Mouse (Mus musculus): ENCODE measurements at regions not wholly inside any gene's neighbourhood (a gene's known extent, or its start where the extent isn't known, plus 50 kb on each side); places are given as distances from the start of the nearest gene placed in this dataset.

DNA sequence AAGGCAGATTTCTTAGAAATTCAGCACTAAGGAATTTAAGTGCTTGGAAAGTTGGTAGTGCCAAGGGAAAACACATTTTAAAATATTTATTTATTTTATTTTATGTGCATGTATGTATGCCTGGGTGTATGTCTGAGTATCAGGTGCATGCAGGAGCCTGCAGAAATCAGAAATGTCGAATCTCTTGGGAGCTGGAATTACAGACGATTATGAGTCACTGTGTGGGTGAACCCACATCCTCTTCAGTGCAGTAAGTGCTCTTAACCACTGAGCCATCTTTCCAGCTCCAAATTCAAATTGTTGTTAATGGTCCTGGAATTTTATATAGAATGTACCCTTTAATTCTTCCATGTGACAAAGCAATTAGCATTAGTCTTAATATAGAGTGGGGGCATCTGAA, 1930.5 kb upstream of the Lrrc6 start:
- H3K36me3 ChIP-seq, result no peaks in the 10 kb centered on the region
- H3K9me3 ChIP-seq, result no peaks in the 10 kb centered on the region
- ATAC-seq (ENCODE audit: insufficient number of reproducible peaks, insufficient read depth, low FRiP score, low TSS enrichment), result no peak
- WGBS, result 69% methylated on average over 2 of the region's 2 CpGs
- no peak overlapping the region for H3K9ac ChIP-seq
- H3K4me1 ChIP-seq, result no peaks in the 10 kb centered on the region
- H3K27me3 ChIP-seq, result no peaks in the 10 kb centered on the region
- H3K27ac ChIP-seq, result no peak overlapping the region
- no peak overlapping the region for H3K4me2 ChIP-seq (replicated peaks)
- no peak overlapping the region for H3K4me3 ChIP-seq

DNA sequence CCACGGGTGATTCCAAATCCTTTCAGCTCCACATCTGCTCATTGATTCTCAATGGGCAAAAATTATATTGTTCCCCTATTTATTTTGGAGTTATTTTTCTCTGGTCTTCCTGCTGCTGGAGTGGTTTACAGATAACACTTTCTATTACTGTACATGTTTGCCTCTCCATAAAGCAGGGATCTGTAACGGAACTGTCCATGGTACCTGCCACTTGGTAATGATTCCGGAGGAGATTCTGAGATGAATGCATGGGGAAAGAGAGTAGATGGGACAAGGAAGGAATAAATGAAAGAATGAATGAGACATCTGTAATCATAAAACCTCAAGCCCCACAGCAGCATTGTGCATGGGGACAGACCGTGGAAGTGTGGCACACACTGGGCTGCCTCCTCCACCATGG, 1929.8 kb upstream of the Lrrc6 start:
- no peak overlapping the region for H3K9ac ChIP-seq
- no peak overlapping the region for H3K4me2 ChIP-seq (replicated peaks)
- ATAC-seq (ENCODE audit: insufficient number of reproducible peaks, insufficient read depth, low FRiP score, low TSS enrichment), result no peak
- H3K4me3 ChIP-seq, result no peak overlapping the region
- H3K9me3 ChIP-seq, result no peaks in the 10 kb centered on the region
- no peaks in the 10 kb centered on the region for H3K4me1 ChIP-seq
- no peaks in the 10 kb centered on the region for H3K27me3 ChIP-seq
- no peaks in the 10 kb centered on the region for H3K36me3 ChIP-seq
- no peak overlapping the region for H3K27ac ChIP-seq
- 69% methylated on average over 4 of the region's 4 CpGs for WGBS

DNA sequence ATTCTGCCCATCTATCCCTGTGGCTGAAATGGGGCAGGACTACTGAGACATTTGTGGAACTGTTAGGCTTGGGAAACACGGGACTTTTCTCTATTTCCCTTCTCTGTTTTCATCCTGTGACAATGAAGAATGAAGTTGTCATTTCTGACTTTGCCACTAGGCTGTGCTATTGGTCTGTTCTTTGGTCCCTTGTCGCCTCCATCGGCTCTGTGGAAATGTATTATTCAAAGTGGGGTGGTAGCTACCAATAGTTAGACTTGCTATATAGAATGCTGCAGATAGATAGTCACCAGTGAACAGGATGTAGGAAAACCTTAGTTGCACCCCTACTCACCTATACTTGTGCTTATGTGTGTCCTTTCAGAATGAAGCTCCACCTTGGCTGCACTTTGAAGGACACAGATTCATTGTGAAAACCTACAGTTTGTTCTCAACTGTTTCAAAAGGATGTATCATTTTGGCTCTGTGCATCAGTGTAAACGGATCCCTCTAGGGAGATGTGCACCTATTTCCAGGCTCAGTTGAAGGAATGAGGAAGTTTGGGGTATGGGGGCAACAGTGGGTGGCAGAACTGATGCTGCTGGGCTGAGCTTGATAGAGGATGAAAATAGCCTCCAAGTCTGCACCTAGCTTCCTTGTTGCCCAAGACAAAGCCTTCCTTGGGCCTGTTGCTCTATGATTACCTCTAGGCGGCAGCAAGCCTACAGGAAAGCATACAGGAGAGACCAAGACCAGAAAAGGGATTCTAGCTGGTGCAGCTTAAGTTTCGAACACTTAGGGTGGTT, 1927.9 kb upstream of the Lrrc6 start:
- Histone ChIP-seq H3K4me2 (replicated peaks) (no peak overlapping the region), H3K4me3 (no peak overlapping the region), H3K9me3 (no peaks in the 10 kb centered on the region), H3K27me3 (no peaks in the 10 kb centered on the region), H3K9ac (no peak overlapping the region), H3K36me3 (no peaks in the 10 kb centered on the region), H3K27ac (no peak overlapping the region), H3K4me1 (no peaks in the 10 kb centered on the region)
- no peak for ATAC-seq (ENCODE audit: insufficient number of reproducible peaks, insufficient read depth, low FRiP score, low TSS enrichment)
- WGBS, result 21% methylated on average over 6 of the region's 6 CpGs

DNA sequence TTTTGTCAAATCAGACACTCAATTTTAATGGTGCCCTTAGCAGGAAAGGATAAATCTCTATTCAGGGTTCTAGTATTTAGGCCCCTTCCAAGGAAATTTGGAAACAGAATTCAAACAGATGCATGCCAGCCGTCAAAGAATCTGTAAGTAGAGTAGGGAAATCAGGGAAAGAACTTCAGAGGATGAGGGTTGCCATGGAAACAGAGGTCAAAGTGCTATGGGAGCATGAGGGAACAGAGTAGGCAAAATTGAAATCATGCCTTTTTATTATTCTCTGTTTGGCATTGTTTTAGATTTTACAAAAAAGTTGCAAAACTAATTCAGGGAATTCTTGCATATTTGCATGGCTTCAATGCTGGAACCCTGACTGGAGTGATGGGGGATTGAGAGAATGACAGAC, 1916.4 kb upstream of the Lrrc6 start:
- 12% methylated on average over 1 of the region's 1 CpGs for WGBS
- no peaks in the 10 kb centered on the region for H3K4me1 ChIP-seq

DNA sequence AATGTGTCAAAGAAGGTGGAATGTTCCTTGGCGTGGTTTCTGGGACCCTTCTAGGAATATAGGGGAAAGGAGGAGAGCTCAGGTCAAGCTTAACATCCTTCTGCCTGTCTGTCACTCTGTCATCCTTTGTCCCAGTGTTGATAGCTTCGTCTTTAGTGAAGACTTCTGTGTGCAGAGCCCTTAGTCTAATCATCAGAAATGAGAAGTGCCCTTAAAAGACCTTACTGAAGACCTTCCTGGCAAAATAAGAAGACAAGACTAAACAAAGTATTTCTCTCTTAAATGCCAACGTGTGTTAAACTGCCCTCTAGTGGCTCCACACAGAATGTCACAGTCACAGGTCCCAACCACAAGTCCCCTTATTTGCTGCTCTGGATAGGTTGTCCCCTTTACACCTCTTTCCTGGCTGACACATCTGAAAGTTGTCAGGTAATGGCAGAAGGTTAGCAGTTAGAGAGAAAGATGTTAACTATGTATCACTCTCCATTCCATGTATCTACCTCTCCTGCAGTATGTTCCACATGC, 1914.8 kb upstream of the Lrrc6 start:
- Histone ChIP-seq H3K9me3 (no peaks in the 10 kb centered on the region), H3K36me3 (no peaks in the 10 kb centered on the region), H3K27me3 (no peaks in the 10 kb centered on the region), H3K4me2 (replicated peaks) (no peak overlapping the region), H3K9ac (no peak overlapping the region), H3K27ac (no peak overlapping the region), H3K4me3 (no peak overlapping the region), H3K4me1 (no peaks in the 10 kb centered on the region)
- no peak for ATAC-seq (ENCODE audit: insufficient number of reproducible peaks, insufficient read depth, low FRiP score, low TSS enrichment)
- WGBS, result 28% methylated on average over 3 of the region's 3 CpGs

More for the DNA sequence above, 1916.4 kb upstream of the Lrrc6 start:
- H3K27ac ChIP-seq, result no peak overlapping the region
- no peak for ATAC-seq (ENCODE audit: insufficient number of reproducible peaks, insufficient read depth, low FRiP score, low TSS enrichment)
- H3K36me3 ChIP-seq, result no peaks in the 10 kb centered on the region
- H3K9me3 ChIP-seq, result no peaks in the 10 kb centered on the region
- H3K4me2 ChIP-seq (replicated peaks), result no peak overlapping the region
- no peak overlapping the region for H3K9ac ChIP-seq
- no peaks in the 10 kb centered on the region for H3K27me3 ChIP-seq
- no peak overlapping the region for H3K4me3 ChIP-seq

DNA sequence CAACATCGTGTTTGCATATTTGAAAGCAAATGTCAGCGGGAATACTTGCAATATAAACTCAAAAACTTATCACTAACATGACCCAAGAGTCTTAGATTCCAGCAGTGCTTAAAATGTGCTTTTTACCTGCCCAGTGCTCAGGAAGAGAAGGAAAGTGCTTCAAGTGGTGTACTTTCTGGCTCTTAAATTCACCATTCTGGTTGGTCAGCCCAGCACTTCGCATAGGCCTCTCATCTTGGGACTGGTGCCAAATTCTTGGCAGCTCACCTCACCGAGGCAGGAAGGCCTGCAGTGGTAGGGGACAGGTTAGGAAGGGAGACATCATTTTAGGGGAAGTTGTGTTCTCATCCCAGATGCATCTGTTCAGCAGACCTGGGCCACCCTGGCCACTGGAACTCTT, 1913.3 kb upstream of the Lrrc6 start:
- no peaks in the 10 kb centered on the region for H3K4me1 ChIP-seq
- H3K9ac ChIP-seq, result no peak overlapping the region
- no peak overlapping the region for H3K4me2 ChIP-seq (replicated peaks)
- 63% methylated on average over 4 of the region's 4 CpGs for WGBS
- H3K27ac ChIP-seq, result no peak overlapping the region
- H3K9me3 ChIP-seq, result no peaks in the 10 kb centered on the region
- H3K27me3 ChIP-seq, result no peaks in the 10 kb centered on the region
- no peak overlapping the region for H3K4me3 ChIP-seq
- H3K36me3 ChIP-seq, result no peaks in the 10 kb centered on the region
- ATAC-seq (ENCODE audit: insufficient number of reproducible peaks, insufficient read depth, low FRiP score, low TSS enrichment), result no peak

DNA sequence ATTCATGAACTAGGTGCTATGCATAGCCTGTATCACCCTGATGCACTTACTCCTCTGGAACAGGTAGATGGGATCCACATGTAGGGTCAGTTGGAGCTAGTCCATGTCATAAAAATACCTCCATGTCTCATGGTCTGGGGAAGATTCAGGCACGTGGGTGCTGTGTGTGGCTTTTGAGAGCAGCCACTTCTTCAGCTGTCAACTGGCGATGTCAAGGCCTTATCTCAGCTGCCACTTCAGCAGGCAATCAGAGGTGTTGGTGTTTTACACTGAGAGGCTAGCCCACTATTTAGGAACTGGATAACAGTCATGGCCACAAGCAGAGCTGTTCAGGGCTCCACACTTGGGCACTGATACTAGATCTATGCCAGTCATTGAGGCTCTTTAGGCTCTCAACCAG, 1912.0 kb upstream of the Lrrc6 start:
- H3K27me3 ChIP-seq, result no peaks in the 10 kb centered on the region
- 92% methylated on average over 2 of the region's 2 CpGs for WGBS
- no peak overlapping the region for H3K9ac ChIP-seq
- no peak overlapping the region for H3K27ac ChIP-seq
- H3K36me3 ChIP-seq, result no peaks in the 10 kb centered on the region
- ATAC-seq (ENCODE audit: insufficient number of reproducible peaks, insufficient read depth, low FRiP score, low TSS enrichment), result no peak
- no peak overlapping the region for H3K4me3 ChIP-seq
- H3K4me2 ChIP-seq (replicated peaks), result no peak overlapping the region
- no peaks in the 10 kb centered on the region for H3K4me1 ChIP-seq
- no peaks in the 10 kb centered on the region for H3K9me3 ChIP-seq

DNA sequence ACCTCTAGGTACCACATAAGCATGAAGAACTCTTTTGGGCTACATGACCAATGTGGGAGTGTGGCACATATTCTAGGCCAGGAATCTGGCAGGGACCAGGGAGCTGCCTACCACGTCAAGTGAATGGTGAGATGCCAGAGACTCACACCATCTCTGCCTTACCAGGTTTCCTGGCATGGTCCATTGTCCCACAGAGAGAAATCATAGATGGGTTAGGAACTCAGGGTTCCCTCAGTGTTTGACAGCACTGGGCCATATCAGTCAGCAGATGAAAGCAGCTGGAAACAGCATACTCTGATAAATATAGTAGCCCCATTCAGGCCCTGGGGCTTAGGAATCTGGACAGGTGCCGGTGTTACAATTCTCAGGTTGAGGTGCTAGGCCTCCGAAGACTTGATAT, 1911.4 kb upstream of the Lrrc6 start:
- Histone ChIP-seq H3K4me3 (no peak overlapping the region), H3K27ac (no peak overlapping the region), H3K9ac (no peak overlapping the region), H3K4me1 (no peaks in the 10 kb centered on the region), H3K9me3 (no peaks in the 10 kb centered on the region), H3K4me2 (replicated peaks) (no peak overlapping the region), H3K27me3 (no peaks in the 10 kb centered on the region), H3K36me3 (no peaks in the 10 kb centered on the region)
- 87% methylated on average over 3 of the region's 3 CpGs for WGBS
- no peak for ATAC-seq (ENCODE audit: insufficient number of reproducible peaks, insufficient read depth, low FRiP score, low TSS enrichment)

DNA sequence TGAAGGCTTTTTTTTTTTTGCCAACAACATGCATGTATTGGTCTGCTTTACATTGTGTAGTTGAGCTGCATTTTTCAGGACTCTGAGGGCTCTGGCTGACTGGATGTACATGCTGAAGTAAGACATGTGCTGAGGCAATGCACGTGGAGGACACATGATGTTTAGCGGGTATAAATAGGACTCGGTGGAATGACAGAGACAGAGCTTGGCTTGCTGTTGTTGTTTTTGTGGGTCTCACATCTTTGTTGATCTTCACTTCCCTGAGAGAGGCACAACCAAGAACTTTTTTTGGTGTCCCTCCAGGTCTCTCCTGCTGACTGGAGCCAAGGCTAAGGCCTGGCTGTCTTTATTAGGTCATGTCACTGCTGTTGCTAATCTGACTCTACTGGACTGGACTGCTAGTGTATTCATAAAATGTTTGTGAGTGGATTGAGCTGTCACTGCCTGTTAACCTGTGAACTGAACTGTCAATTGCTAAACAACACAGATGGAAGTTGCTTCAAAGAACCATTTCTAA, 1902.9 kb upstream of the Lrrc6 start:
- 96% methylated on average over 3 of the region's 3 CpGs for WGBS
- no peaks in the 10 kb centered on the region for H3K27me3 ChIP-seq
- no peak overlapping the region for H3K27ac ChIP-seq

DNA sequence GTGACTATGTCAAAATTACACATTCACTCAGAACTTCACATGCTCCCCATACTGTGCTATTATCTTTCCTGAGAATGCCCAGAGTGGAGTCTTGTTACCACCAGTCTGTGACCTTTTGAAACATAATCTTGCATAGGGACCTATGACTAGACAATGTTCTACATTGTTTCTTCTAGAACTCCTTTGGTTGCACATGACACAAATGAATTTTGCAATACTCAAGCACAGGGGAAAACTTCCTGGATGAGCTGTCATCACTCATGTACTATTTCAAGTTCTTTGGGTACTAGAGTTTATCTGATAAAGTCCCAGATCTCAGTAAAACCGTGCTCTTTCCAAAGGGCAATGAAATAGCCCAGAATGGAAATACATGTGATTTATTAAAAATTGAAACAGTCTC, 1901.0 kb upstream of the Lrrc6 start:
- no peak overlapping the region for H3K4me2 ChIP-seq (replicated peaks)
- no peak for ATAC-seq (ENCODE audit: insufficient number of reproducible peaks, insufficient read depth, low FRiP score, low TSS enrichment)
- H3K27me3 ChIP-seq, result no peaks in the 10 kb centered on the region
- H3K9me3 ChIP-seq, result no peaks in the 10 kb centered on the region
- no peaks in the 10 kb centered on the region for H3K36me3 ChIP-seq
- no peak overlapping the region for H3K4me3 ChIP-seq
- no peak overlapping the region for H3K9ac ChIP-seq
- 61% methylated on average over 1 of the region's 1 CpGs for WGBS
- no peak overlapping the region for H3K27ac ChIP-seq
- H3K4me1 ChIP-seq, result no peaks in the 10 kb centered on the region

More for the DNA sequence above, 1902.9 kb upstream of the Lrrc6 start:
- Histone ChIP-seq H3K4me3 (no peak overlapping the region), H3K9me3 (no peaks in the 10 kb centered on the region), H3K9ac (no peak overlapping the region), H3K4me1 (no peaks in the 10 kb centered on the region), H3K4me2 (replicated peaks) (no peak overlapping the region), H3K36me3 (no peaks in the 10 kb centered on the region)
- ATAC-seq (ENCODE audit: insufficient number of reproducible peaks, insufficient read depth, low FRiP score, low TSS enrichment), result no peak

DNA sequence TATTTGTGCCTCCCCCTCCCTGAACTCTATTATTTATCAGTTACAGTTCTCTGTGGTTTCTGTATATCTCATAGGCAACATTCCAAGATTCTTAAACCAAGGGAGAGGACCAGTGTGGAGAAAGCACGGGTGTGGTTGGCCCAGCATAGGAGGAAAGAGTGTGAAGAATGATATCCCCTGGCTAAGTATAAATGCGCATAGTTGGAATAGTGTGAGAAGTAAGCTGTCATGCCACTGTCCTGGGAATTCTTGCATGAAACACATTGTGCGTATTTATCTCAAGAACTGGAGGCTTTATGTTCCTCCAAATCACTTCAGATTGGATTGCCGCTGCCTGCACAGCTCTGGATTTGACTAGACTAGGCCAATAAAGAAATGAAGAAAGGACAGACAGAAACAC, 1900.3 kb upstream of the Lrrc6 start:
- Histone ChIP-seq H3K4me3 (no peak overlapping the region), H3K4me1 (no peaks in the 10 kb centered on the region), H3K27me3 (no peaks in the 10 kb centered on the region), H3K9me3 (no peaks in the 10 kb centered on the region), H3K4me2 (replicated peaks) (no peak overlapping the region), H3K27ac (no peak overlapping the region), H3K36me3 (no peaks in the 10 kb centered on the region), H3K9ac (no peak overlapping the region)
- WGBS, result 88% methylated on average over 4 of the region's 4 CpGs
- ATAC-seq (ENCODE audit: insufficient number of reproducible peaks, insufficient read depth, low FRiP score, low TSS enrichment), result no peak

DNA sequence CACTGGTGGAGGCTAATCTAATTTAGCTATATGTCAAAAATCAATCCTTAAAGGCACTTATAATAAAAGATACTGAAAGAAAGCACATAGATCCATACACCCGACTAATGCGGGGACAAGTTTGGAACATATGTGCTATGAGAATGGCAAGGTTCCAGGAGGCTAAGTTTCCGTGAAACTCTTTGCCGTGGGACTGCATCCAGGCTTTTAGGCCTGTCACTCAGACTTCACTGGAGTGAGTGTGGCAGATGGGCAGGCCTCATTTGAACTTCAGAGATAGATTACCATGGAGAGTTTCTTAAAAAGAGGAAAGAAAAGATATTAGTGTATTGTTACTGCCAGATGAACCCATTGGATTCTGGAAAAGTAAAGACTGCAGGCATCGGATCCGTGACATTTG, 1895.9 kb upstream of the Lrrc6 start:
- Histone ChIP-seq H3K27ac (no peak overlapping the region), H3K9ac (no peak overlapping the region), H3K4me1 (no peaks in the 10 kb centered on the region), H3K9me3 (no peaks in the 10 kb centered on the region), H3K4me2 (replicated peaks) (no peak overlapping the region), H3K4me3 (no peak overlapping the region), H3K27me3 (no peaks in the 10 kb centered on the region), H3K36me3 (no peaks in the 10 kb centered on the region)
- ATAC-seq (ENCODE audit: insufficient number of reproducible peaks, insufficient read depth, low FRiP score, low TSS enrichment), result no peak
- 88% methylated on average over 6 of the region's 6 CpGs for WGBS
